Mouse (Mus musculus) midbrain, embryonic 12.5 days (tissue): ENCODE results near the gene Sh3bgrl3. TPM values are rescaled to one million over a fixed set of nuclear protein-coding genes. Genes with fewer than 3 reads are reported as not detected.

Source experiments
- ATAC-seq: fragments of 200-750 bp; cut with Nextera tagmentation; 2 replicates; pipeline ENCODE4 v1.8.0; 2017; ENCODE audit warnings: low read depth, moderate TSS enrichment, moderate library complexity; ENCODE audit not compliant: low FRiP score
- H3K27ac ChIP-seq: fragments of 300-500 bp; sonication (generic); replicated peaks from 2 replicates; pipeline ENCODE4 v1.5.1; 2016; ENCODE audit warnings: mild to moderate bottlenecking
- H3K27me3 ChIP-seq: fragments of 300-500 bp; sonication (generic); 2 replicates; pipeline ENCODE4 v1.6.1; 2016; ENCODE audit warnings: mild to moderate bottlenecking
- H3K36me3 ChIP-seq: fragments of 300-500 bp; sonication (generic); 2 replicates; pipeline ENCODE4 v1.6.1; 2016
- H3K4me1 ChIP-seq: fragments of 300-500 bp; sonication (generic); 2 replicates; pipeline ENCODE4 v1.6.1; 2016
- H3K4me2 ChIP-seq: fragments of 300-500 bp; sonication (generic); replicated peaks from 2 replicates; pipeline ENCODE4 v1.6.1; 2016; ENCODE audit warnings: mild to moderate bottlenecking, moderate library complexity
- H3K4me3 ChIP-seq: fragments of 300-500 bp; sonication (generic); 2 replicates; pipeline ENCODE4 v1.5.1; 2016; ENCODE audit warnings: mild to moderate bottlenecking
- H3K9ac ChIP-seq: fragments of 300-500 bp; sonication (generic); replicated peaks from 2 replicates; pipeline ENCODE4 v1.6.1; 2016; ENCODE audit warnings: mild to moderate bottlenecking, moderate library complexity
- H3K9me3 ChIP-seq: fragments of 300-500 bp; sonication (generic); 2 replicates; pipeline ENCODE4 v1.6.1; 2016; ENCODE audit warnings: mild to moderate bottlenecking
- WGBS: fragments of 180-500 bp; shearing (Covaris S2); methylation state at CpG from one replicate; pipeline ENCODE4 v1.1.7; 2016; 5-methylcytosine and 5-hydroxymethylcytosine counted together
- polyA plus RNA-seq: library from polyadenylated mRNA; unstranded; fragments of >200 nt; fragmentation: Nextera tagmentation; extraction: Ambion mirVana; gene quantifications from 2 replicates; pipeline ENCODE4 v1.2.1, GENCODE M21; 2016

Sh3bgrl3 gene
- polyA plus RNA-seq, 1 experiment from 2014 or later = 307 TPM

DNA sequence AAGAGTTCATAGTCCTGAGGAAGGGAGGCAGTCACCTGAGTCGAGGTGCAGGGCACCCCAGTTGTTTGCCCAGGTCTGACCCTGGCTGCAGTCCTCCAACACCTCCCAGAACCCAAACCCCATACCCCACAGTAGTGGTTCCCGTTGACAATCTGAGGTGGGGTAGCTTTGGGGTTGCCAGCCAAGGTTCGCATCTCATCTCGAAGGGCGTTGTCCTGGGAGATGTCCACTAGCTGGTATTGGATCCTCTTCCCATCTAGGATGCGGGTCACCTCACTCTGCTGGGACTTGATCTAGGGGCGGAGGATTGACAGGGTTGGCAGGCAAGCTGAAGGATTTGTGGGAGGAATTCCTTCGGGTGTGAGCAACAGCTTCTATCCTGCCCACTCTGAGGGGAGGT, 796 bp downstream of the Sh3bgrl3 start:
- Histone ChIP-seq H3K4me1 (peaks cover 29% of the 10 kb centered on the region), H3K9me3 (no peaks in the 10 kb centered on the region), H3K4me3 (peak overlapping the region; percentile 73), H3K9ac (peak overlapping the region; percentile 80), H3K27ac (peak overlapping the region; percentile 74; the same call in 1 of the 2 replicates), H3K4me2 (peak overlapping the region; percentile 94), H3K27me3 (no peaks in the 10 kb centered on the region), H3K36me3 (peaks cover 19% of the 10 kb centered on the region)
- 59% methylated on average over 8 of the region's 8 CpGs for WGBS
- ATAC-seq = no peak

DNA sequence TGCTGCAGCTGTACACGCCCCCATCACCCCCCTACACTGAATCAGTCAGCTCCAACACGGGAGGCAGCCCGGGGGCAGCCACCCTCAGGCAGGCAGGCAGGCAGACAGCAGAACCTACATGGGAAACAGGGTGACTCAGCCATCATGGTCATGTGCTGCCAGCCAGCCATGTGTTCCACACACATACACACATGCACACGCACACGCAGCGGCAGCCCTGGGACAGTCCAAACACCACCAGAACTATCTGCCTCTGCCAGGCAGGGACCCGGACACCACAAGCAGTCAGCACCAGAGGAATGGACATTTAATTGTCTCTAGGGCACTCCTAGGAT, 1.5 kb downstream of the Sh3bgrl3 start:
- ATAC-seq = no peak
- H3K27me3 ChIP-seq = no peaks in the 10 kb centered on the region
- no peak overlapping the region for H3K4me2 ChIP-seq
- WGBS = 89% methylated on average over 7 of the region's 7 CpGs
- H3K9me3 ChIP-seq = no peaks in the 10 kb centered on the region
- H3K4me3 ChIP-seq = no peak overlapping the region
- peaks cover 15% of the 10 kb centered on the region for H3K36me3 ChIP-seq
- H3K9ac ChIP-seq = peak overlapping the region; percentile 80; the same call in 1 of the 2 replicates
- peaks cover 29% of the 10 kb centered on the region for H3K4me1 ChIP-seq
- H3K27ac ChIP-seq = no peak overlapping the region

DNA sequence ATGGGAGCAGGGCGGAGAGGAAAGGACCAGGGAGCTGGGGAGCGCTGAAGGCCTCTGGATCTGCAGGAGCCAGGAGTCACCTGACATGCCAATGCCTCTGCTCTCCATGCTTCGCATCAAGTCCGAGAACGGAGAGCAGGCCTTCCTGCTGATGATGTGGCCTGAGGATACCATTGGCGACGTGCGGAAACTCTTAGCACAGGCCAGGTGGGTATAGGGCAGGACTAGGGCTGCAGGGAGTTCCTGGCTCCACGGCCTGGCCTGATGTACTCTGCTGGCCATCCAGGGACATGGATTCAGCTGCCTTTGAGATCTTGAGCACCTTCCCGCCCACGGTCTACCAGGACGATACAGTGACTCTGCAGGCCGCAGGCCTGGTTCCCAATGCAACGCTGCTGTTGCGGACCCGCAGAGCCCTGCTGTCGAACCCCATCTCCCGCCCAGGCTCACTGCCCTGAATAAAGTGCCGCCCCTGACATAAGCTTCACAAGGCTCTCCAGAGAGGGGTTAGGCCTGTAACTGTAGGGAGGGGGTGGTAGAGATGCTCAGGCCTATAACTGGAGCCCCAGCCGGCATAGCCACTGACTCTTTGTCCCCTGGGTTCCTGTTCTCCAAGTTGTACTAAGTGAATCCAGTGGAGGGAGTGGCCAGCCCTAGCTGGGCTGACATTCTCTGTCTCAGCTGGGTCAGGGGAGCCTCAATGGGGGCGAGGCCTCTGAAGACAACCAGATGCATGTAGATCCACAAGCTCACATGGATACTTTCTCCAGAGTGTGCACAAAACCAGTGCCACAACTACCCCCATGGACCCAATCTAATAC, 2.1 kb downstream of the Sh3bgrl3 start:
- WGBS = 87% methylated on average over 21 of the region's 21 CpGs
- H3K4me1 ChIP-seq = peaks cover 29% of the 10 kb centered on the region
- H3K27ac ChIP-seq = no peak overlapping the region
- H3K4me3 ChIP-seq = no peak overlapping the region
- H3K4me2 ChIP-seq = no peak overlapping the region
- H3K9ac ChIP-seq = peak overlapping the region; percentile 80; the same call in 1 of the 2 replicates
- no peaks in the 10 kb centered on the region for H3K9me3 ChIP-seq
- H3K36me3 ChIP-seq = peaks cover 11% of the 10 kb centered on the region; the same call in 1 of the 2 replicates
- no peak for ATAC-seq
- no peaks in the 10 kb centered on the region for H3K27me3 ChIP-seq

DNA sequence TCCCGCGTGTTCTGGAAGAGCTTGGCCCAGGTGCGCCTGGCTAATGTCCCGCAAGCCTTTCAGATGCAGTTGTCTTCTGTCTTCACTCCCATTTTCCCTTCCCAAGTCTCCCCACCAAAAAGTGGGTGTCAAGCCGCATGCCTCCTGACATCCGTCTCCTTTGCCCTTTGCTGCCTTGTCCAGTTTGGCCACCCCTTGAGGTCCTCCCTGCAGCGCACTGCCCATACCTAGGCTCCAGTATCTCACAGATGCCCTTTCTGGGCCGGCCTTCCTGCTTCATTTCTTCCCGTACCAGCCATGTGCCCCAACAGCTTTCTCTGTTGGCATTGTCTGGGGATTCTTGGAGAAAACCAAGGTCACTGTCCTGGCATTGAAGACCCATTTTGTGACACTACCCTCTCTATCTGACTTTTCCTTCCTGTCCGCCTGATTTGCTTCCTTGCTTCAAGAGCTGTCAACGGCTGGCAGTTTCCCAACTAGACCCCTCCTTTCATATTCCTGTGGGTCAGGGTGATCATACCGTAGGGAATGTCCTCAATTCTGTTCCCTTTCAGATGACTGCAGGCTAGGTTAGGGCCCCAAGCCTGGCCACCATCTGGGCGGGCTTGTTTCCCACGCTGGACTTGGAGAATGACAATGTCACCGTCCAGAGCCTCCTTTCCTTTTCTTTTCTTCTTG, 3.1 kb downstream of the Sh3bgrl3 start:
- H3K9me3 ChIP-seq = no peaks in the 10 kb centered on the region
- no peak overlapping the region for H3K27ac ChIP-seq
- no peak overlapping the region for H3K4me2 ChIP-seq
- ATAC-seq = no peak
- H3K27me3 ChIP-seq = no peaks in the 10 kb centered on the region
- peaks cover 29% of the 10 kb centered on the region for H3K4me1 ChIP-seq
- no peak overlapping the region for H3K9ac ChIP-seq
- H3K36me3 ChIP-seq = 0 out of 2 replicates have a peak, but pooled peaks cover 3% of the 10 kb centered on the region
- WGBS = 89% methylated on average over 15 of the region's 15 CpGs
- H3K4me3 ChIP-seq = no peak overlapping the region

GRCm38 (mm10) chr4:134123680-134124551, 4.7 kb downstream of the Sh3bgrl3 start:
- no peak for ATAC-seq
- H3K9ac ChIP-seq = no peak overlapping the region
- H3K4me1 ChIP-seq = peaks cover 23% of the 10 kb centered on the region
- H3K9me3 ChIP-seq = no peaks in the 10 kb centered on the region
- H3K27me3 ChIP-seq = no peaks in the 10 kb centered on the region
- H3K4me3 ChIP-seq = no peak overlapping the region
- H3K36me3 ChIP-seq = no peaks in the 10 kb centered on the region
- WGBS = 28% methylated on average over 17 of the region's 17 CpGs
- no peak overlapping the region for H3K27ac ChIP-seq
- H3K4me2 ChIP-seq = no peak overlapping the region

GRCm38 (mm10) chr4:134123147-134123546, 5.4 kb downstream of the Sh3bgrl3 start:
- Histone ChIP-seq H3K36me3 (no peaks in the 10 kb centered on the region), H3K4me3 (no peak overlapping the region)
- 93% methylated on average over 6 of the region's 6 CpGs for WGBS

DNA sequence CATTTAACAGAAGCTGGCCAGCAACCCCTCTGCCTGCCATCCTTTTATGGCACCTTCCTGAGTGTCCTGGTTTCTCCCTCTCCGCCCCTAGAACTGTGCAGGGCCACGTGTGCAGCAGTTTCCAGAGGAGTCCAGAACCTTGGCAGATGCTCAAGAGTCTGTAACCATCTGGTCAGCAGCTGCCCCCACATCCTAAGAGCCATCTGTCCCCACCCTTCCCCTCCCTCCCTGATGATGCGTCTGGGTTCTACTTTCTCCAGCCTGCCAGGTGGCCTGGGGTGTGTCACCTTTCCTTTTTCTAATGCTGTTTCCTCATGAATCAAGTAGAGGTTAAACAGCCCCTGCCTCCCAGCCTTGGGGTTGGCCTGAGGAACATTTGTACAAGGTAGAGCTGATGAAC, 6.3 kb downstream of the Sh3bgrl3 start:
- Histone ChIP-seq H3K9ac (no peak overlapping the region), H3K27me3 (no peaks in the 10 kb centered on the region), H3K27ac (no peak overlapping the region), H3K36me3 (no peaks in the 10 kb centered on the region), H3K9me3 (no peaks in the 10 kb centered on the region), H3K4me2 (no peak overlapping the region), H3K4me1 (peaks cover 11% of the 10 kb centered on the region), H3K4me3 (no peak overlapping the region)
- ATAC-seq = no peak
- WGBS = 72% methylated on average over 3 of the region's 3 CpGs

More at GRCm38 (mm10) chr4:134123147-134123546, 5.4 kb downstream of the Sh3bgrl3 start:
- Histone ChIP-seq H3K9me3 (no peaks in the 10 kb centered on the region), H3K27ac (no peak overlapping the region), H3K27me3 (no peaks in the 10 kb centered on the region), H3K4me2 (no peak overlapping the region), H3K9ac (no peak overlapping the region), H3K4me1 (peaks cover 19% of the 10 kb centered on the region)
- no peak for ATAC-seq

- no peak overlapping the region for H3K9ac ChIP-seq
- H3K4me3 ChIP-seq = no peak overlapping the region
- 0 out of 2 replicates have a peak, but pooled peaks cover 4% of the 10 kb centered on the region for H3K4me1 ChIP-seq
- H3K9me3 ChIP-seq = no peaks in the 10 kb centered on the region
- H3K27ac ChIP-seq = no peak overlapping the region
- H3K36me3 ChIP-seq = no peaks in the 10 kb centered on the region
- WGBS = 51% methylated on average over 4 of the region's 4 CpGs
- no peaks in the 10 kb centered on the region for H3K27me3 ChIP-seq
- ATAC-seq = no peak
- H3K4me2 ChIP-seq = no peak overlapping the region
Measured at GRCm38 (mm10) chr4:134121571-134121970, 7.0 kb downstream of the Sh3bgrl3 start.

GRCm38 (mm10) chr4:134120916-134121315, 7.7 kb downstream of the Sh3bgrl3 start:
- Histone ChIP-seq H3K27ac (no peak overlapping the region), H3K9me3 (no peaks in the 10 kb centered on the region), H3K27me3 (no peaks in the 10 kb centered on the region), H3K4me2 (no peak overlapping the region), H3K36me3 (no peaks in the 10 kb centered on the region), H3K9ac (no peak overlapping the region), H3K4me3 (no peak overlapping the region), H3K4me1 (0 out of 2 replicates have a peak, but pooled peaks cover 3% of the 10 kb centered on the region)
- 88% methylated on average over 4 of the region's 4 CpGs for WGBS
- ATAC-seq = no peak

DNA sequence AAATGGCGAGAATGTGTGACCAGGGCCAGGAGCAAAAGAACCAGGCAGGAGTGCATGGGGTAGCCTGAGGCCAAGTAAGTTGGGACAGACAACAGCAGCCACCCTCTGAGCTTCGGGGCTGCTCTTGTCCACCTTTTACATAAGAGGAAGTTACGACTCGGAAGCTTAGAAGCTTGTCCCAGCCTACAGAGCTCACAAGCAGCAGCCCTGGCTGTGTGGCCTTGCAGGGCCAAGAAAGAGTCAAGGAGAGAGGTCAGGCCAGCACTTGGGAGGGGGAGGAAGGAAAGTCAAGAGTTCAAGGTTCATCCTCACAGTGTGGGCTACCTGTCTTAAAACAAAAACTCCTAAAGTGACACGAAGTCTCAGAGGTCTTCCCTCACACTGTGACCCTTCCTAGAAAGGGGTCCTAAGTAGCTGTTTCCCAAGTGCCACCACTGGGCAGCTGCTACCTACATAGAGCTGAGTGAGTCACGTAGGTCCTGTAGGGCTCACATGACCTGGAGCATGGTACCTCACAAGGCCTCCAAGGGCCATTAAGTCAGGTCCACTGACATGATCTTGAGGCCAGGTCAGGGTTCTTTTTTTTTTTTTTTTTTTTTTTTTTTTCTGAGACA, 8.3 kb downstream of the Sh3bgrl3 start:
- H3K4me3 ChIP-seq = no peak overlapping the region
- H3K4me2 ChIP-seq = no peak overlapping the region
- no peaks in the 10 kb centered on the region for H3K9me3 ChIP-seq
- WGBS = 82% methylated on average over 6 of the region's 6 CpGs
- H3K9ac ChIP-seq = no peak overlapping the region
- H3K4me1 ChIP-seq = 0 out of 2 replicates have a peak, but pooled peaks cover 3% of the 10 kb centered on the region
- ATAC-seq = no peak
- no peaks in the 10 kb centered on the region for H3K36me3 ChIP-seq
- H3K27ac ChIP-seq = no peak overlapping the region
- H3K27me3 ChIP-seq = no peaks in the 10 kb centered on the region

DNA sequence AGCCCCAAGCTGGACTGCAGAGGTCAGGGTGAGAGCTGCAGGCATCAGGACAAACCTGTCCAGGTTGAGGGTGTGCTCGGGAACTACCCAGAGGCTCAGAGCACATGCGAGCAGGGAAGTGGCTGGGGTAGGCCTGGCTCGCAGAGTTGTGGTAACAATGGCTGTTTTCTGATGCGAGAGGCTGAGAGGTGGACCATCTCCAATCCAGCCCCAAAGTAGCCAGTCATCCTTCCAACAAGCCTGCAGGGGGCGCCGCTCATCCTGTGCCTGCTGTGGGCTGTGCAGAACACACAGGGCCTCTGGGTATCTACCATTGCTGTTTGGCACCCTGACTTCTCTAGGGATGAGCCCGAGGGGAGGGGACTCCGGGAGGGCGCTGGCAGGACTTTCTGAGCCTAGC, 8.9 kb downstream of the Sh3bgrl3 start:
- Histone ChIP-seq H3K4me3 (no peak overlapping the region), H3K36me3 (no peaks in the 10 kb centered on the region), H3K27me3 (no peaks in the 10 kb centered on the region), H3K4me1 (0 out of 2 replicates have a peak, but pooled peaks cover 3% of the 10 kb centered on the region), H3K9me3 (no peaks in the 10 kb centered on the region), H3K4me2 (no peak overlapping the region), H3K27ac (no peak overlapping the region), H3K9ac (no peak overlapping the region)
- 62% methylated on average over 9 of the region's 9 CpGs for WGBS
- ATAC-seq = no peak
